Mouse (Mus musculus): ENCODE data around the gene Tub. TPM values are rescaled to one million over a fixed set of nuclear protein-coding genes. Genes with fewer than 3 reads are reported as not detected.

Tub gene
- 26.0 and 30.1 TPM in 2 replicates for total RNA-seq (2021)
- long read RNA-seq, full-length matches to known transcripts: 5 of 15 reads
- long read RNA-seq, partial matches to known transcripts: 10 of 15 reads
- long read RNA-seq, other reads (novel, unspliced or antisense): 0 of 15 reads

DNA sequence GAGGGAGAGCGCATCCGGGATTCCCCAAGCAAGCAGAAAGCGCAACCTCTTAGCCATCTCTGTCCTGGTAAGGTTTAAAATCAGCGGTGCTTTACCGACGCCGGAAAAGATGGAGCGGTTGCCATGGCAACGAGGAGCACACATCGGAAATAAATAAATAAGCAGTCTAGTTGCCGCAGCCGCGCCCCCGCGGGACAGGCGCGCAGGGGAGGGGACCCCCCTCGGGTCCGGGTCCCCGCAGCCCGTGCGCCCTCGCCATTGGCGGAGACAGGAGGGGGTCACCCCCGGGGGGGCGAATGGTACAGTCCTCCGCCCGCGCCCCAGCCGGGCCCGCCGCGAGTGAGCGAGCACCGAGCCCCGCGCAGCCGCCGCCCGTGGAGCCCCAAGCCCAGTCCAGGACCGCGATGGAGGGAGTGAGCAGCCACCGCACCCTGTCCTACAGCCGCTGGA lies at the start of gene Tub:
TSS of gene Tub (plus strand) at position 27 of the 450 bp plus-strand sequence.
- peak; percentile 43 for DNase-seq

DNA sequence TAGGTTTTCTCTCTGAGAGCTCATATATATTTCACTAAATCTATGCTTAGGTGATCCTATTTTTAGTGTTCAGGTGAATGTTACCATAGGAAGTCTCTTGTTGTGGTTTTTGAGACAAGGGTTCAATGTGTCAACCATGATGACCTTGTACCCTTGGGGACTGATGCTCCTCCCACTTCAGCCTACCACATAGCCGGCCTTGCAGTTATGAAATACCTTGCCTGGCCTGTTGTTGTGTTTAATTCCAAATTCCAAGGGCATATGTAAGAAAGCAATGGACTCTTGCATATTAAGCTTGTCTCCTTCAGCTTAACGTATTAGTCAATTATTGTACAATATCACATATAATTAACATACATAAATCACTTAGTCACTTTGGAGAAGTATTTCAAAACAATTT lies 46.2 kb upstream of the Tub start:
- DNase-seq: no peak

DNA sequence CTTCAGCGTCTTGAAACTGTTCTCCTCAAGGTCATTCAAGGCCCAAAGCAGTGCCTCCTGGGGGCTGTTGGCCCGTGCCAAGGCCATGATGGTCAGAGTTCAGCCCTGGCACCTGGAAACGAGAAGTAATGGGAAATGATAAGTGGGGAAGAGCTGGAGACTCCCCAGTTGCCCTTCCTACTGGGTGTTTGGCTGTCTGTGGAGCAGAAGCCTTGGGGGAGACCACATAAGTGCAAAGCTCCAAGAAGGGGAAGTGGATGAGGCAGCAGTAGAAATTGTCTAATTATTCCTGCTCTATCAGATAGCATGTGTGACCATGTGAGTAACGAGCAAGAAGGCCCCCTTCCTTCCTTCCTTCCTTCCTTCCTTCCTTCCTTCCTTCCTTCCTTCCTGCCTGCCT lies 23.1 kb upstream of the Tub start:
- no peak for DNase-seq

DNA sequence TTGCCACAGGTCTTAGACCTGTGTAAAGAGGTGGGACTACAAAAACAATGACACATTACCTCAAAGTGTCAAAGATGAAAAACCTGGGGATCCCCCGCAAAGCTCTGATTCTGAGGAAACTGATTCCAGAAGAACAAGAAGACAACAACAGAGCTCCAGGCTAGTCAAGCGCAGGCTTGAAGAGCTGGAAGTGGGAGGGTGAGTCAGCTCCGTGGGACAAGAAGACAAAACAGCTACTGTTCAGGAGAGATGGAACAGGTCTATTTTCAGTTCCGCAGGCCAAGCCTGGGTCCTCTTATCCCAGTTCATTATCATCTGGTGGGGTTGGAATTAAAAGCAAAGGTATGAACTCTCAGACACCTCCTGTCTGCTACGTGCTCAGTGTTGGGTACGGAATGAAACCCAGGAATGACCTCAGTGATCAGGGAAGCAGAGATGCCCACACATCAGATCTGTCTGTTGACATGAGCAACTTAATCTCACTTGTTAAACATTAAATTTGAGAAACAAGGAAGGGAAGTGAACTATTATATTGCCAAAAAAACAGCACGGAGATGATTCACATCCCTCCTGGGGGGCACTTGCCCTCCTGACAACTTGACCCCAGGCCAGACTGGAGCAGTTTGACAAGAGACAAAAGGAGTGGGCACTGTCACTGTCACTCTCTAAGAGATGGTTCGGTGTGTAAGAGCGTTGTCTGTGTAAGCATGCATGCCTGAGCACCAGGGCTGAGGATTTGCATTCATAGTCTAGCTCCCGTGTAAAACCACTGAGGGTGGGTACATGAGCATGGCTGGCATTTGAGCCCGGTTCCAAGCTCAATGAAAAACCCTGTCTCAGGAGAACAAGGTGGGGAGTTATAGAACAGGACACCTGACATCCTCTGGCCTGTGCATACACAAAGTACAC lies 21.6 kb upstream of the Tub start:
- no peak for DNase-seq

DNA sequence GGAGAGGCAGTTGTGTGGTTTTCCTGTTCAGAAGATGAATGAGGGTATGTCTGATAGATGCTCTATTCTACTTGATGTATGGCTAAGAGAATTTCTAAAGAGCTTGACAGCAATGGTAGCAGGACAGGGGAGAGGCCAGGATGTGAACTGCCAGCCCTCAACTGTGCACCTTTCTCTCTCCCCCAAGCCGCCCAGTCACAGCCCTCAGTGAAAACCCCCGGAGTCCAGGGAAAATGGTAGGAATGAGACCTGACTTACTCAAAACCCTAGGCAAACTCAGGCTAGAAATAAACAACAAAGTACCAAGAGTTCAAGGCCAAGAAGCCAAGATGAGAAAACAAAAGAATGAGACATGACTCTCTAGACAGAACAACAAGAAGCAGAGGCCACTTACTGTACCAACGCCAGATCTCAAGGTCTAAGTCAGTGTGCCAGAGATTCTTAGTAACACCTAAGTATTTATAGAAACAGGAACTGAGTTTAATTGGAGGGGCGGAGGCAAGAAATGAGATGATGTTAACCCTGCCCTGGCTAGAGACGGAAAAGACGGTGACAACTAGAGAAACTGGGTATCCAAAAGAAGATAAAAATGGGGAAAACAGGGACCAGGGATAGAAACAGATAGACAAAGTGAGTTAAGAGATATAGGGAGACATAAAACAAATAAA lies 20.3 kb upstream of the Tub start, which contains the start of gene Nlrp10:
TSS of gene Nlrp10 (minus strand) at position 453 of the 668 bp plus-strand sequence.
- no peak for DNase-seq

DNA sequence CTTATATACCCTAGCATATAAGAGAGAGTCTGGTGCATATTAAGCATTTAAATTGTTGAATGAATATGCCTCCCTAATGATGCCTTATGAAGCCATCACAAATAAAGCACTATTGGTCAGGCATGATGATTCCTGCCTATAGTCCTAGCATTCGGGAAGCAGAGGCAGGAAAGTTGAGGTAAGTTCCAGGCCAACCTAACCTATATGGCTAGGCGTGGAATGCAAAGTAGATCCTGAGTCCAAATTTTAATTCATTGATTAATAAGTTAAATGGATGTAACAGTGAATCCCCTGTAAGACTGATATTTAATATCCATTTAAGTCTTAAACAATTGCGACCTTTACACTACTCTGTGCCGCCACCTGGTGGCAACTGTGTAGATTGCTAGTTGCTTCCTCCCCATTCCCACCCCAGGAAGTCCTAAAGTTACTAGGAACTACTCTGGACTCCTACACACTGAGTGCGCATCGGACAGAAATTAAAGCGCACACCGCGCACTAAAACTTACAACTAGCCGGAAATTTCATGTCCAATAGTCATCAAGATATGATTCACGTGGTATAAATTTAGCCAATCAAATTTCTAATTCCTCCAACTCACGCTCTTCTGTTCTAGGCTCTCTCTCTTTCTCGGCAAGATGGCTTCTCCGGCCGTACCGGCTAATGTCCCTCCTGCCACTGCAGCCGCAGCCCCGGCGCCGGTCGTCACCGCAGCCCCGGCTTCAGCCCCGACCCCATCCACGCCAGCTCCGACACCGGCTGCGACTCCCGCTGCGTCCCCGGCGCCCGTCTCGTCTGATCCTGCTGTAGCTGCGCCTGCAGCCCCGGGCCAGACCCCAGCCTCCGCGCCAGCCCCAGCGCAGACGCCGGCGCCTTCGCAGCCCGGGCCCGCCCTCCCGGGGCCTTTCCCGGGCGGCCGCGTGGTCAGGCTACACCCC lies 16.1 kb upstream of the Tub start, which contains the start of gene Eif3f:
TSS of gene Eif3f (plus strand) at position 624 of the 938 bp plus-strand sequence.
- peak; percentile 86 for DNase-seq

DNA sequence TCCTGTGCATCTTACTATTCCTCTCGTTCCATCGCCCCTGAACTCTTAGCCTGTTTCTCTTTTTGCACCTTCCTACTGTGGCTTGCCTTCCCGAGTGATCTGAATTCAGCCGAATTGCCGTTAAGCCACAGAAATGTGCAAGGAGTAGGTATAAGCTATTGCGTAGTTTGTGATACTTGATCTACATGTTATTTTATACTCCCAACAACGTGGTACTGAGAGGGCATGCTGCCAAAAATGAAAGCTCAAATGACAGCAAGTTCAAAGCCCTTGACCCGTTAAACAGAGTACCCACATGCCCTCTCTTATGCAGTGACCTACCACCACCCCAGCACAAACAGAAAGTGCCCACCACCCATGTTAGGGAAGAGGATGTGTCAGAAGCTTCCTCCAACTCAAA lies 15.3 kb upstream of the Tub start:
- no peak for DNase-seq

DNA sequence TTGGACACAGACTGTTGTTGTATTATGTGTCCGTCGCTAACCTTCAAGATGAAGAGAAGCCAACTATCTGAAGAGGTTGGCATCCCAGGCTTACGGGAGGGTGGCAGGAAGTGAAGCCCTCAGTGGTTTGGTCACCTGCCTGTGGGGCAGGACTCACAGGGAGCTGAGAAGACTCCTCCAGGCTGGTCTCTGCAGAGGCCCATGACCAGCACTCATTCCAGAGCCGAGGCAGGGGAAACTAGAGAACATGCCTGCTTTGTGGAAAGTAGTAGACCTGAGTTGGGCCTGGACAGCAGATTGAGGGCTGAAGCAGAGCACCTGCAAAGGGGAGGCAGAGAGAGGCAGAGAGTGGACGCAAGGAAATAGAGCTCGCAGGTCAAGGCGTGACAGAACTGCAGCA lies 14.7 kb upstream of the Tub start:
- DNase-seq: no peak

DNA sequence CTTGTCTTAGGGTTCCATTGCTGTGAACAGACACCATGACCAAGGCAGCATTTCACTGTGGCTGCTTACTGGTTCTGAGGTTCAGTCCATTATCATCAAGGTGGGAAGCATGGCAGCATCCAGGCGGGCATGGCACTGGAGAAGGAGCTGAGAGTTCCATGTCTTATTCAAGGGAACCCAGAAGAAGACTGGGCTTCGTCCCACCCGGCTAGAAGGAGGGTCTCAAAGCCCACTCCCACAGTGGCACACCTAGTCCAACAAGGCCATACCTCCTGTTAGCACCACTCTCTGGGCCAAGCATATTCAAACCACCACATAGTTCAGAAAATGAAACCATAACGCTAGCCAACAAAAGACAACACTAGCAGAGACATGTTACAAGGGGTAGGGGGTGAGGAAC lies 13.5 kb upstream of the Tub start:
- DNase-seq: no peak

DNA sequence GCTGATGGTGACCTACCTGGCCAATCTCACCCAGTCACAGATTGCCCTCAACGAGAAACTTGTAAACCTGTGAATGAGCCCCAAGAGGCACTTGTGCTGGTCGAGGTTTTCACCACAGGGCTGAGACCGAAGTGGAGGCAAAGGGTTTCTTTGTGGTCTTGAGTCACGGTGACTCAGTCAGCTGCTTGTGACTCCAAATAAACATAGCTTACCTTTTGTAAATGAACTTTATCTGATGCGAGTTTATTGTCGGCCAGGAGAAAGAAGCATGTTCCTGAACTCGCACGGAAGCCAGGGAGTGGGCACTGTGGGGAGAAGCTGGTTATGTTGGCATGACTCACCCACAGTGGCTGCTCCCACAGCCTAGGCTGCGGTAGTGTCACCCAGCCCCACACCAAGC lies 8.7 kb upstream of the Tub start:
- no peak for DNase-seq

DNA sequence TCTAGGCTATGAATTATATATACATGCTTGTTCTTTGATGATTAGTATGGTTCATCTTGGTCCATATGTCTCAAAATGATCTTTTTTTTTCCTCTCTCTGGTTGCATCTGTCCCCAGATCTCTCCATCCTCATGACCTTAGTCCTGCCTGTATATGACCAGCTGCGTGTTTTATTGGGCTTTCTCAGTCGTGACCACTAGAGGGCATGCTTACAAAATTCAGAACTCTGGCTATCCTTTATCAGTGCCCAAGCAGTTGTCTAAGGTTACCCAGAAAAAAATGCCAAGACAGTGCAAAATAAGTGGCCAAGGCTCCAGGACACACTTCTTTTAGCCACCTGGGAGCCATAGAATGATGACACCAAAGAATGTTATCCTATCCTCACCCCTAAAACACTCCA lies 6.1 kb upstream of the Tub start:
- DNase-seq: no peak

DNA sequence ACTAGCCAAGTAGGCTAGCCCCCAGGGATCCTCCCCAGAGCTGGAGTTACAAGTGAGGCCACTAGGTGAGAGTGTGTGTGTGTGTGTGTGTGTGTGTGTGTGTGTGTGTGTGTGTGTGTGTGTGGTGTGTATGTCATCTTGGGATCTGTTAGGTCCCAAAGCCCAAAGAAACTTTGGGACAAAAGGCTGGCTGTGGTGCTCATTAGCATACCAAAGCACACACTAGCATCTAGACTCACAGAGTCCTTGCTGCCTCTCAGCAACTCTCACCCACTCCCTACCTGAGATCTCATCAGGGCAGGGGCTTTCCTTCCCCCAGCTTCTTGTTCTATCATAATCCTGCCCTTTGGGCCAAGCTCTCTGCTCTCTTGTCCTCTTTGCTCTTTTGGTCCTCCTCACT lies 1.5 kb upstream of the Tub start:
- no peak for DNase-seq

DNA sequence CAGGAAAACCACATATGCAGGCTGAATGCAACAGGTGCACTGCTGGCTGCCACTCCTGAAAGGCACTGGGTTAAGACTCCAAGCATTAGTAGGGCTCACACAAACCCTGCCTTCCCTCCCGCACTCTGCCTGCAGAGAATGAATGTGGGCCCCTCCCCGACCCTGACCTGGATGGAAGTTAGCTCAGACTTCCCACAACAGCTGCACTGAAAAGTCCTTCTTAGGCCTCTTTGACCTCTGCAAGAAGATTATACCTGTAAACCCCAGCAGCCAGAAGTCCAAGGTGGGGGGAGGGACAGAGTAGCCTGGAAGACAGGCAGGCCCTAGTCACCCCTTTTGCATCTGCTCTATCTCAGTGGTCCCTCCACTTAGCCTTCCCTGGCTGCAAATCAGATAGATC lies 837 bp upstream of the Tub start:
- DNase-seq: no peak

DNA sequence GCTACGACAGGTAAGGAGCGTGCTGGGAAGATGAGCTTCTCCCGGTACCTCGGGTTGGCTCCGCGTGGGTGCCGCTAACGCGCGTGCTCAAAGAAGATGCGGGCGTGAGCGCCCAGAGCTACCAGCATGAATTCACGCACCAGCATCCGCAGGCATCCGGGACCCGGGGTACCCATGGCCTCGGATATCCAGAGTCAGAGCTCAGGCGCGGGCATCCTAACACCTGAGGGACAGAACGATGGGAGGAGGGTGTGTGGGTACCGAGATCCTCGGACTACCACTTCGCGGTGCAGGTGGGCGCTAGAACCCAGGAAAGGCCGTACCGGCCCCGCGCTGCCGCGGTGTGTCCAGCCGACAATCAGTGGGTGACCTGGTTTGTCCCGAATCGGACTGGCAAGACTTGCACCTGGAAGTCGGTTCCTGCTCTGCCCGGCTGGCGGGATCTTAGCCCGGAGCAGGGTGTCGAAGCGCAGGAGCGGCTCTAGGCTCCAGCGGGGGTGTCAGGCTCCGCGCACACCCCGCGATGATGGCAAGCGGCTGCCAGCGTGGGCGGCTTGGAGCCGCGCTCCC lies 709 bp downstream of the Tub start:
- no peak for DNase-seq

DNA sequence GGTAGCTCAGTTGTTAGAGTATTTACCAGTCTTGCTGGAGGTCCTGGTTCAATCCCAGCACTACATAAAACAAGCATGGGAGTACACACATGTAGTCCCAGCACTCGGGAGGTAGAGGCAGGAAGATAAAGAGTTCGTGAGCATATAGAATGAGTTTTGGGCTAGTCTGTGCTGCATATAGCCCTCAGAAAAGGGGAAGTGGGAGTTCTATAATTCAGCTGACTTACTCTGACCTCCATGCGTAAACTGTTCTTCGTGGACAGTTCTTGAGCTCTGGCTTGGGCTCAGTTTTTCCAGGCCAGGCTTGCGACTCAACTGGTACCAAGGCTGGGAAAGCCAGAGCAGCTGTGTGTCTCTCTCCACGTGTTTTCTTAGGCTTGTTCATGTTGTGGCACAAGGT lies 2.7 kb downstream of the Tub start:
- DNase-seq: no peak

DNA sequence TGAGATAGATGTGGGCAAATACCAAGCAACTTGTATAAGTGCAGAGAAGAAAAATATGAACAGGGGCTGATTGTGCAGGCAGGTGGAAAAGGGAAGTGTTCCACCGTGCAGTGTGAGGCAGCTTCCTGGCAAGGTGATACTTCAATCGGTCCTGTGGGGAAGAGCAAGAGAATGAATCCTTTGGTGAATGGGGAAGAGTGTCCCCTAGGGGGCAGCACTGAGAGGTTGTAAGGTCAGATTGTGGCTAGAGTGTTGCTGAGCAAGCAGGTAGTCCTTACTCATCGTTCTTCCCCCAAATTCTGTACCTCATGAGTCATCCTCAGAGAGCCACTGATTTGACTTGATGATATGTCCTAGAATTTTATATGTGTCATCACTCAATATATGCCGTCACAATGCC lies 4.0 kb downstream of the Tub start:
- DNase-seq: peak; percentile 46

DNA sequence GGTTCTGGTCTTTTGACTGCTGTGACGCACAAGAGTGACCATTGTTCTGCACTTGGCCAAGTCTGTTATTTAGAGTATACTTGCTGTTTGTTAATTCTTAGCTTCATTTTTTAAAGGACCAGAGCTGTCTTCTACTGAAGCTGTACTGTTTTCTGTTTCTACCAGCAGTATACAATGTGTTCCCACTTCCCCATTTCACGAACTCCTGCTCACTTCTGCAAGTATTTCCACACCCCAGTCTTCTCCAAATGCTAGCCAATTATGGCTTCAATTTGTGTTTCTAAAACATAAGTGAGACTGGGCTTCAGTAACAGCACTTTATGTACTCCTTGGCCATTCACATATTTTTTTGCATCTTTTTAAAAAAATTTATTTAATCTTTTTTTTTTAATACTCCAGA lies 7.6 kb downstream of the Tub start:
- no peak for DNase-seq

DNA sequence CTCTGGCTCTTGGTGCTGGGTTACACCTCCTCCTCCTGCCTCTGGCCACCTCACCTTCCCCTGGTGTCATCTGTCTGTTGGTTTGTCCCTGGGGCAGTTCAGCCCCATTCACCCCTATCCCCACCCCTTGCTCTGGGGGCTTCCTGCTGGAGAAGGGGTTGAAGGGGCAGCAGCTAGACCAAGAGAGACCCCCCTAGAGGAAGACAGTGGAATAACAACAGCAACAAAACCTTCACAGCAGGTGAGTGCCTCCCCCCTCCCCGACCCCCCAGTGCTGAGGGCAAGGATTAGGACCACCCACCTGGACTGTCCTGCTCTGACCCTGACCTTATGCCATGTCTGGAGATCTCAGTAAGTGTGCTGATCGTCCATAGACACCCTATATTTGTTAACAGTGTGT lies 15.8 kb downstream of the Tub start:
- DNase-seq: no peak

DNA sequence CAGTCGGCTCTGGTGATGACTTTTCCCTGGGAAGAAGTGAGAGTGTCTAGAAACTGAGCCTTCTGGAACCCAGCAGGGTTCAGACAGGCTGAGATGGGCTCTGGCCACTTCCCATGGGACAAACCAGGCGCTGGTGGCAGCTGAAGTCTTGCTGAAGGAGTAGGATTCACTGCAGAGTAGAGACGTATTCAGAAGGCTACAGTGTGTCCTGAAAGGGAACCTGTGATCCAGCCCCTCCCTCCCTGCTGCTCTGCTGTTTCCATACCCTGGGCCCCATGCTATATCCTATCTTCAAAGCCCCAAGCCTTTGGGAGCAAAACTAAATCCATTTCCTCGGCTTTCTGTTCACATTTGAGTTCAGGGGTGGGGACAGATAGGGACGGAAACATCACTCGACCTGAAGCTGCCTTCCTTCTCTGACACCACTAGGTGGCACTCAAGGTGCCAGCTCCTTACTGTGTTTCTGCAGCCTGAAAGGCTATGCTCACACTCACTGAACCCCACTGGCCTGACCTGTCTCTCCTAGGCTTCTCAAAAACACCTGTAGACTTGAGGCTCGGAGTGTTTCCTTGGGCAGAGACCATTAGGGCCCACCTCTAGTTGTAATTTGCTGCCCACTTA lies 16.7 kb downstream of the Tub start:
- DNase-seq: peak; percentile 35

DNA sequence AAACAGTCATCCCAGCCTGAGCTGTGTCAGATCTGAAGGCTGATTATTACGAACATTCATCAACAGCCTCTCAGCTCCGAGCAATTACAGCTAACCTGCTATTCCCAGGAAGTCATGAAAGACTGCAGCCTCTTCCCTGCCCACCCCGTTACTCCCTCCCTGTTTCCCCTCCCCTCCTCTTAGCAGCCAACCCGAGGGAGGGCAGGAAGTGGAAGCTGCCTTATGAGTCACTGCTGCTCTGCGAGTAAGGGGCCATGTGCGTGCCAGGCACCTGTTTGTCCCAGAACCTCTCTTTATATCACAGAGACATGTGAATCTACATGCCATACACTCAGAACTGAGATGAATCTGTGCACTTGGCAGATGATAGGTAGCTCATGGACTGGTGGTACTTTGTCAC lies 18.1 kb downstream of the Tub start:
- DNase-seq: peak; percentile 32

DNA sequence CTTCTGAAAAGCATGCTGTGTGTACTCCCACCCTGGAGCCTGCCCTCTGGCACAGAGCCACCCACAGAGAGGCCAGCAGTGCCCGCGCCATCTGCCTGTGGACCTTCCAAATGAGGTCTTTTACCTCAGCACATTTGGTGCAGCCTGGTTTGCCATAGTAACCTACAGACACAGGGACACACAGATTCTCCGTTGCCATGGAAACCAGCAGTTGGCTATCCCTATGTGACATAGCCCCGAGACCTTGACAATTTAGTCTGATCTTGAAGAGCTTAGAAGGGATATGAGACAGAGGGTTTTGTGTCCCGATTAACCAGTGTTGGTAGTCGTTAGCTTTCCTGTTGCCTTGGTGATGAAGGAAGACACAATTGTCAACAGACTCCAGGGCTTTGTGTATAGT lies 22.1 kb downstream of the Tub start:
- DNase-seq: peak; percentile 41

Data from adrenal gland, postnatal 25 days (tissue).